Mouse (Mus musculus) mouse embryonic stem cell (cell line): ENCODE data around the gene Nme4.

Experiments used
- in situ Hi-C, 2 experiments: fragments of 300-500 bp; cut with MboI; formaldehyde crosslinking; loops; 1 replicate in 1 of 2; 3 replicates in 1 of 2; pipeline ENCODE4 v1.14.3; 2019 to 2020; ENCODE audit warnings: low sequenced_read_pairs in 2 of 2, low pct_unique_long_range_greater_than_20kb in 1 of 2, mixed read lengths in 1 of 2; ENCODE audit not compliant: unreplicated experiment in 1 of 2

Nme4 gene

GRCm38 (mm10) chr17:26095121-26095740, at the start of gene Nme4:
Gene Nme4, minus strand, starts transcription at chr17:26095602.
- in situ Hi-C loops: no loop called here

GRCm38 (mm10) chr17:26143386-26143785, 48.0 kb upstream of the Nme4 start:
- in situ Hi-C loops: no loop called here

GRCm38 (mm10) chr17:26142796-26143195, 47.4 kb upstream of the Nme4 start:
- in situ Hi-C loops: no loop called here

- in situ Hi-C loops: no loop called here
These were observed 43.5 kb upstream of the Nme4 start for GRCm38 (mm10) chr17:26138901-26139381.

GRCm38 (mm10) chr17:26138239-26138836, 42.9 kb upstream of the Nme4 start, which contains the start of gene Axin1:
Gene Axin1, plus strand, starts transcription at chr17:26138688.
- in situ Hi-C loops: no loop called here

GRCm38 (mm10) chr17:26137751-26138130, 42.3 kb upstream of the Nme4 start:
- in situ Hi-C loops: no loop called here

GRCm38 (mm10) chr17:26137106-26137750, 41.8 kb upstream of the Nme4 start:
- in situ Hi-C loops: no loop called here

GRCm38 (mm10) chr17:26131856-26132853, 36.8 kb upstream of the Nme4 start:
- in situ Hi-C loops: no loop called here

- in situ Hi-C loops: no loop called here
These were observed 35.8 kb upstream of the Nme4 start for GRCm38 (mm10) chr17:26131062-26131732.

- in situ Hi-C loops: no loop called here
These were observed 29.8 kb upstream of the Nme4 start for GRCm38 (mm10) chr17:26125226-26125625.

- in situ Hi-C loops: no loop called here
These were observed 29.2 kb upstream of the Nme4 start for GRCm38 (mm10) chr17:26124560-26124959.

- in situ Hi-C loops: no loop called here
These were observed 27.9 kb upstream of the Nme4 start, which contains the start of gene Mrpl28 for GRCm38 (mm10) chr17:26123267-26123684. Gene Mrpl28, plus strand, starts transcription at chr17:26123500.

GRCm38 (mm10) chr17:26122431-26123140, 27.2 kb upstream of the Nme4 start:
- in situ Hi-C loops: no loop called here

- in situ Hi-C loops: no loop called here
These were observed 24.6 kb upstream of the Nme4 start for GRCm38 (mm10) chr17:26119766-26120710.

- in situ Hi-C loops: no loop called here
These were observed 21.3 kb upstream of the Nme4 start for GRCm38 (mm10) chr17:26116503-26117258.

- in situ Hi-C loops: no loop called here
These were observed 20.6 kb upstream of the Nme4 start for GRCm38 (mm10) chr17:26115956-26116487.
